Mouse (Mus musculus): ENCODE measurements around the gene Ctsk. TPM values are rescaled to one million over a fixed set of nuclear protein-coding genes. Genes with fewer than 3 reads are reported as not detected.

Gene Ctsk
- polyA plus RNA-seq, 1 experiment, result 7.5 TPM

GRCm38 (mm10) chr3:95511611-95512180 is 12.6 kb downstream of the Ctsk start:
- Histone ChIP-seq H3K4me1 (ENCODE audit: control insufficient read depth, insufficient read depth, insufficient read length, low read length) (no peaks in the 10 kb centered on the region), H3K27ac (replicated peaks; ENCODE audit: low read depth, low read length) (no peak overlapping the region), H3K4me3 (ENCODE audit: insufficient read depth, low read depth, low read length) (no peak overlapping the region)

- Histone ChIP-seq H3K27ac (replicated peaks; ENCODE audit: low read depth, low read length) (no peak overlapping the region), H3K4me3 (ENCODE audit: insufficient read depth, low read depth, low read length) (no peak overlapping the region), H3K4me1 (ENCODE audit: control insufficient read depth, insufficient read depth, insufficient read length, low read length) (no peaks in the 10 kb centered on the region)
These were observed 17.6 kb downstream of the Ctsk start for GRCm38 (mm10) chr3:95516614-95517041.

GRCm38 (mm10) chr3:95517493-95517898 is 18.4 kb downstream of the Ctsk start:
- Histone ChIP-seq H3K4me3 (ENCODE audit: insufficient read depth, low read depth, low read length) (no peak overlapping the region), H3K27ac (replicated peaks; ENCODE audit: low read depth, low read length) (0 out of 2 replicates have a peak overlapping the region, but pooled peaks have one; percentile 6), H3K4me1 (ENCODE audit: control insufficient read depth, insufficient read depth, insufficient read length, low read length) (no peaks in the 10 kb centered on the region)

- Histone ChIP-seq H3K4me3 (ENCODE audit: insufficient read depth, low read depth, low read length) (no peak overlapping the region), H3K27ac (replicated peaks; ENCODE audit: low read depth, low read length) (no peak overlapping the region), H3K4me1 (ENCODE audit: control insufficient read depth, insufficient read depth, insufficient read length, low read length) (no peaks in the 10 kb centered on the region)
These were observed 19.8 kb downstream of the Ctsk start for GRCm38 (mm10) chr3:95518891-95519290.

- Histone ChIP-seq H3K27ac (replicated peaks; ENCODE audit: low read depth, low read length) (no peak overlapping the region), H3K4me1 (ENCODE audit: control insufficient read depth, insufficient read depth, insufficient read length, low read length) (no peaks in the 10 kb centered on the region), H3K4me3 (ENCODE audit: insufficient read depth, low read depth, low read length) (no peak overlapping the region)
These were observed 20.3 kb downstream of the Ctsk start for GRCm38 (mm10) chr3:95519315-95519714.

- Histone ChIP-seq H3K27ac (replicated peaks; ENCODE audit: low read depth, low read length) (peak overlapping the region; percentile 53; the same call in 1 of the 2 replicates), H3K4me1 (ENCODE audit: control insufficient read depth, insufficient read depth, insufficient read length, low read length) (no peaks in the 10 kb centered on the region), H3K4me3 (ENCODE audit: insufficient read depth, low read depth, low read length) (no peak overlapping the region)
These were observed 21.0 kb downstream of the Ctsk start for GRCm38 (mm10) chr3:95520100-95520499.

- Histone ChIP-seq H3K4me3 (ENCODE audit: insufficient read depth, low read depth, low read length) (no peak overlapping the region), H3K4me1 (ENCODE audit: control insufficient read depth, insufficient read depth, insufficient read length, low read length) (no peaks in the 10 kb centered on the region), H3K27ac (replicated peaks; ENCODE audit: low read depth, low read length) (peak overlapping the region; percentile 64)
These were observed 22.1 kb downstream of the Ctsk start for GRCm38 (mm10) chr3:95521168-95521567.

GRCm38 (mm10) chr3:95523662-95524061 is 24.6 kb downstream of the Ctsk start:
- Histone ChIP-seq H3K27ac (replicated peaks; ENCODE audit: low read depth, low read length) (no peak overlapping the region), H3K4me1 (ENCODE audit: control insufficient read depth, insufficient read depth, insufficient read length, low read length) (no peaks in the 10 kb centered on the region), H3K4me3 (ENCODE audit: insufficient read depth, low read depth, low read length) (no peak overlapping the region)

GRCm38 (mm10) chr3:95524673-95525072 is 25.6 kb downstream of the Ctsk start:
- Histone ChIP-seq H3K27ac (replicated peaks; ENCODE audit: low read depth, low read length) (no peak overlapping the region), H3K4me3 (ENCODE audit: insufficient read depth, low read depth, low read length) (no peak overlapping the region), H3K4me1 (ENCODE audit: control insufficient read depth, insufficient read depth, insufficient read length, low read length) (no peaks in the 10 kb centered on the region)

- no peaks in the 10 kb centered on the region for H3K4me1 ChIP-seq (ENCODE audit: control insufficient read depth, insufficient read depth, insufficient read length, low read length)
- H3K4me3 ChIP-seq (ENCODE audit: insufficient read depth, low read depth, low read length), result no peak overlapping the region
- H3K27ac ChIP-seq (replicated peaks; ENCODE audit: low read depth, low read length), result no peak overlapping the region
These were observed 27.1 kb downstream of the Ctsk start for GRCm38 (mm10) chr3:95526111-95526510.

- Histone ChIP-seq H3K27ac (replicated peaks; ENCODE audit: low read depth, low read length) (peak within 1 kb of the TSS; percentile 34), H3K4me3 (ENCODE audit: insufficient read depth, low read depth, low read length) (peak within 1 kb of the TSS; percentile 32), H3K4me1 (ENCODE audit: control insufficient read depth, insufficient read depth, insufficient read length, low read length) (no peaks in the 10 kb centered on the region)
These were observed 27.7 kb downstream of the Ctsk start, which contains the start of gene Ctss for GRCm38 (mm10) chr3:95526622-95527211. Ctss (plus strand) TSS chr3:95526786.

- no peaks in the 10 kb centered on the region for H3K4me1 ChIP-seq (ENCODE audit: control insufficient read depth, insufficient read depth, insufficient read length, low read length)
- H3K27ac ChIP-seq (replicated peaks; ENCODE audit: low read depth, low read length), result peak overlapping the region; percentile 76
- peak overlapping the region; percentile 27; the same call in 1 of the 2 replicates for H3K4me3 ChIP-seq (ENCODE audit: insufficient read depth, low read depth, low read length)
These were observed 30.8 kb downstream of the Ctsk start for GRCm38 (mm10) chr3:95529814-95530213.

- H3K4me1 ChIP-seq (ENCODE audit: control insufficient read depth, insufficient read depth, insufficient read length, low read length), result no peaks in the 10 kb centered on the region
- no peak overlapping the region for H3K27ac ChIP-seq (replicated peaks; ENCODE audit: low read depth, low read length)
- H3K4me3 ChIP-seq (ENCODE audit: insufficient read depth, low read depth, low read length), result no peak overlapping the region
These were observed 32.0 kb downstream of the Ctsk start for GRCm38 (mm10) chr3:95531025-95531424.

GRCm38 (mm10) chr3:95533364-95533763 is 34.3 kb downstream of the Ctsk start:
- Histone ChIP-seq H3K4me3 (ENCODE audit: insufficient read depth, low read depth, low read length) (no peak overlapping the region), H3K27ac (replicated peaks; ENCODE audit: low read depth, low read length) (no peak overlapping the region), H3K4me1 (ENCODE audit: control insufficient read depth, insufficient read depth, insufficient read length, low read length) (no peaks in the 10 kb centered on the region)

- Histone ChIP-seq H3K27ac (replicated peaks; ENCODE audit: low read depth, low read length) (no peak overlapping the region), H3K4me1 (ENCODE audit: control insufficient read depth, insufficient read depth, insufficient read length, low read length) (no peaks in the 10 kb centered on the region), H3K4me3 (ENCODE audit: insufficient read depth, low read depth, low read length) (no peak overlapping the region)
These were observed 35.9 kb downstream of the Ctsk start for GRCm38 (mm10) chr3:95534927-95535326.

GRCm38 (mm10) chr3:95538936-95539335 is 39.9 kb downstream of the Ctsk start:
- no peak overlapping the region for H3K27ac ChIP-seq (replicated peaks; ENCODE audit: low read depth, low read length)
- H3K4me3 ChIP-seq (ENCODE audit: insufficient read depth, low read depth, low read length), result no peak overlapping the region
- no peaks in the 10 kb centered on the region for H3K4me1 ChIP-seq (ENCODE audit: control insufficient read depth, insufficient read depth, insufficient read length, low read length)

Data from brown adipose tissue, adult 24 weeks (tissue).